Mouse (Mus musculus) bone marrow, adult 2 months (tissue): ENCODE measurements around the gene Ppp1cc. TPM values are rescaled to one million over a fixed set of nuclear protein-coding genes. Genes with fewer than 3 reads are reported as not detected.
"Not testable (repeated sequence)": the region's sequence is repeated elsewhere in the genome, so short reads cannot be mapped to it uniquely, and the experiment has no call there.

ENCODE experiments used
- H3K27ac ChIP-seq: fragments of 200-500 bp; 2 replicates; pipeline ENCODE4 v1.5.1; 2012; ENCODE audit warnings: low read depth, mild to moderate bottlenecking, control low read depth, inconsistent platforms, low read length; ENCODE audit not compliant: control insufficient read depth, poor library complexity, insufficient read depth
- H3K4me1 ChIP-seq: fragments of 200-500 bp; 2 replicates; pipeline ENCODE4 v1.6.1; 2011; ENCODE audit warnings: low read length; ENCODE audit not compliant: control insufficient read depth, insufficient read depth
- H3K4me3 ChIP-seq: fragments of 200-500 bp; replicated peaks from 2 replicates; pipeline ENCODE3; 2011; ENCODE audit warnings: mild to moderate bottlenecking, low read depth, low read length, control low read depth; ENCODE audit not compliant: control insufficient read depth
- CTCF ChIP-seq: fragments of 200-500 bp; IDR thresholded peaks from 2 replicates; pipeline ENCODE4 v1.5.1; 2011; ENCODE audit warnings: low read length, control low read depth; ENCODE audit not compliant: control insufficient read depth, insufficient read depth
- POLR2A ChIP-seq: fragments of 200-500 bp; IDR thresholded peaks from 2 replicates; pipeline ENCODE4 v1.6.1; 2011; ENCODE audit warnings: low read depth, mild to moderate bottlenecking, control low read depth, low read length, borderline replicate concordance; ENCODE audit not compliant: control insufficient read depth
- WGBS: fragments of 180-500 bp; shearing (Covaris S2); methylation state at CpG from one replicate; pipeline ENCODE4 v1.1.7; 2018; 5-methylcytosine and 5-hydroxymethylcytosine counted together
- polyA plus RNA-seq: library from polyadenylated mRNA; stranded (reverse); fragments of >200 nt; gene quantifications from 2 replicates; pipeline ENCODE4 v1.2.4, GENCODE M21; 2011; ENCODE audit warnings: low replicate concordance; ENCODE audit not compliant: missing spikeins, insufficient read depth, insufficient read length

Gene Ppp1cc
- polyA plus RNA-seq, 1 experiment, result 312 TPM

GRCm38 (mm10) chr5:122208909-122209308 lies 50.8 kb downstream of the Ppp1cc start:
- H3K4me3 ChIP-seq, result no peak overlapping the region
- no peak for TF ChIP-seq CTCF
- TF ChIP-seq POLR2A, result no peak
- H3K4me1 ChIP-seq, result peaks cover 17% of the 10 kb centered on the region
- WGBS, result 38% methylated on average over 6 of the region's 6 CpGs
- peak overlapping the region; percentile 72 for H3K27ac ChIP-seq

GRCm38 (mm10) chr5:122209591-122210368 lies 51.7 kb downstream of the Ppp1cc start:
- Histone ChIP-seq H3K27ac (peak overlapping the region; percentile 72), H3K4me1 (peaks cover 16% of the 10 kb centered on the region)
- WGBS, result 4% methylated on average over 21 of the region's 21 CpGs

DNA sequence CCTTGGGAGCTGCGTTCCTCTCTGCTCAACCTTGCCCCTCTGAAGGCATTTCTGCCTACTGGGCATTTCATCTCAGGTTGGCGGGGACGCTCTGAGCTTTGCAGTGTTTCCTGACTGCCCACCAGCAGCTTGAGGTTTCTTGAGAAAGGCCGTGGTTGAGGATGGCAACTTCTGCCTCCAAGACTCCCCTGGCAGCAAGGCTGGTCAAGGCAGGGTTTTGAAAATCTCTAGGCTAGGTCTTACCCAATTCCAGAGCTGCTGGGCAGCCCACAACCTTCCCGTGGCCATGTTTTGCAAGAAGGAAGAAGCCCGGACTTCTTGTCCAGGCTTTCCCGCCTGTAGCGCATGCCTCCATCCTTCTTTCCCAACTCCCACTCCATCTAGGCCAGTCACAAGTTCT lies 52.8 kb downstream of the Ppp1cc start:
- Histone ChIP-seq H3K4me3 (peak overlapping the region; percentile 71), H3K27ac (peak overlapping the region; percentile 72), H3K4me1 (peaks cover 15% of the 10 kb centered on the region)
- WGBS, result 27% methylated on average over 8 of the region's 8 CpGs
- TF ChIP-seq POLR2A (0 out of 2 replicates have a peak, but pooled peaks have one; percentile 18), CTCF (no peak)

More at GRCm38 (mm10) chr5:122209591-122210368, 51.7 kb downstream of the Ppp1cc start:
- H3K4me3 ChIP-seq, result peak overlapping the region; percentile 71
- TF ChIP-seq CTCF, result no peak
- peak; percentile 60; the same call in 1 of the 2 replicates for TF ChIP-seq POLR2A

DNA sequence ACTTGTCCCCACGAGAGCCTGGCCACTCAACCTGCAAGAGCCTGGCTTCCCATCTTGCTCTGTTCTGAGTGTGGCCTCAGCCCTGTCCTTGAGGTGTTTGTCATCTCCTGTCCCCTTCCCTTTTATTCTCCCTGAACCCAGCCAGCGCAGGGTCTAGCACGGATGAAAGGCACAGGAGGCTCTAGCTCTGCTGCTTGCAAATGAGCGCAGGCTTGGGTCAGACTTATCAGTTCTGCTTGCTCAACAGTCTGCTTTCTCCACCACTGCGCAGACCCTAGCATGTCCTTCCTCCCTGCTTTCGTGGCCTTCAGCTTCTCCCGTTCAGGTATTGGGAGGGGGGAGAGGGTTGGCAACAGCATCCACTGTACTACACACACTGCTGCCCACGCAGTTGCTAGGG lies 54.0 kb downstream of the Ppp1cc start:
- Histone ChIP-seq H3K27ac (peak overlapping the region; percentile 72), H3K4me3 (peak overlapping the region; percentile 71), H3K4me1 (peaks cover 10% of the 10 kb centered on the region)
- WGBS, result 25% methylated on average over 8 of the region's 8 CpGs
- TF ChIP-seq CTCF (peak; percentile 1; the same call in 1 of the 2 replicates), POLR2A (no peak)

GRCm38 (mm10) chr5:122212820-122213219 lies 54.7 kb downstream of the Ppp1cc start:
- not testable (repeated sequence) for H3K27ac ChIP-seq, H3K4me3 ChIP-seq, H3K4me1 ChIP-seq
- 79% methylated on average over 1 of the region's 1 CpGs for WGBS

GRCm38 (mm10) chr5:122213861-122214260 lies 55.8 kb downstream of the Ppp1cc start:
- 80% methylated on average over 6 of the region's 6 CpGs for WGBS
- Histone ChIP-seq H3K4me1 (peaks cover 10% of the 10 kb centered on the region), H3K4me3 (peak overlapping the region; percentile 9), H3K27ac (peak overlapping the region; percentile 46; the same call in 1 of the 2 replicates)
- TF ChIP-seq CTCF, result no peak
- TF ChIP-seq POLR2A, result no peak

GRCm38 (mm10) chr5:122217636-122218035 lies 59.6 kb downstream of the Ppp1cc start:
- no peak for TF ChIP-seq POLR2A
- no peak for TF ChIP-seq CTCF
- 78% methylated on average over 6 of the region's 6 CpGs for WGBS
- H3K27ac ChIP-seq, result peak overlapping the region; percentile 54
- peaks cover 15% of the 10 kb centered on the region for H3K4me1 ChIP-seq
- no peak overlapping the region for H3K4me3 ChIP-seq

DNA sequence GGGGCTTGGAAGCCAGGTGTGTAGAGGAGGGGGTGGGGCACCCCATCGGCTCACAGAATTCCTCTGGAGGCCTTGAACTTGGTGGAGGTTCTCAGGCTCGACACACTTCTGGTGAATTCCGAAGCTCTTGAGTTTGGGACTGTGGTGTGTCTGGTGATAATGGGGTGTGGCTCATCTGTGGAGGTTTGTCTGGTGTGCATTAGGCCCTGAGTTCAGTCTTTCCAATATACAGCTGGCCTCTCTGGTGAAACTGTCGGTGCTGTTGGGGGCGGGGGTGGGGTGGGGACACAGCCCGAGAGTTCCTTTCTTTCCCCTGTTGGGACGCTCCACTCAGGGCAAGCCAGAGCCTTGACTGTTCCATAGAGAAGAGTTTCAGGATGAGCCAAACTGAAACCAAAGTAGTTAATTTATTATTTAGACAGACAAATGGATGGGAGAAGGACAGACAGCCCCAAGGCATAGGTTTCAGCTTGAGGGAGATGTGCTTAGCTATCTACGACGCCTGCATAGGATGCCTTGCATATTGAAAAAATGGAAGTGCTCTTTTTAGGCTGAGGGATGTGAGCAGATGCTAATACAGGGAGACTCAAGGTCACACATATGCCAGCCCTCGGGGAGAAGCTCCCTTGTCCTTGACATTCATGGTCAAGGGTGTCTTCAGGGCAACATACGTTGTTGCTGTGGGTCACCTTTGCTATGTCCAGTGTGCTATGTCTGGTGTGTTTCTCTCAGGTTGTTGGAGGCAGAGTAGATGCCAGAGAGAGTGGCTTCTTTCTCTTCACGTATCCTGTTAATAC lies 60.2 kb downstream of the Ppp1cc start:
- TF ChIP-seq CTCF (no peak), POLR2A (no peak)
- Histone ChIP-seq H3K27ac (peak overlapping the region; percentile 65), H3K4me1 (peaks cover 15% of the 10 kb centered on the region), H3K4me3 (no peak overlapping the region)
- WGBS, result 60% methylated on average over 12 of the region's 12 CpGs
